Mouse (Mus musculus): Measurements from ENCODE around the gene Prp2. TPM values are rescaled to one million over a fixed set of nuclear protein-coding genes. Genes with fewer than 3 reads are reported as not detected.
"Not testable (repeated sequence)": the region's sequence is repeated elsewhere in the genome, so short reads cannot be mapped to it uniquely, and the experiment has no call there.

Prp2 gene
- not detected for total RNA-seq (2021)

- not testable (repeated sequence) for DNase-seq
Measured at GRCm38 (mm10) chr6:132595613-132596012, at the start of gene Prp2. TSS of gene Prp2 (plus strand) at chr6:132595913.

GRCm38 (mm10) chr6:132569509-132569908, 26.2 kb upstream of the Prp2 start, which contains the start of gene Prh1:
TSS of gene Prh1 (plus strand) at chr6:132569809.
- DNase-seq, result not testable (repeated sequence)

GRCm38 (mm10) chr6:132649399-132649798, 53.7 kb downstream of the Prp2 start:
- no peak for DNase-seq

Other genes starting within 250 kb of the Prp2 start
- gene Gm8882, start 231.8 kb upstream of the Prp2 start, total RNA-seq (2021), result not detected
- not detected for gene Prh1, start 26.1 kb upstream of the Prp2 start, total RNA-seq (2021)
- gene A630073D07Rik, start 55.6 kb downstream of the Prp2 start, total RNA-seq (2021), result not detected
- gene Tas2r120, start 61.0 kb downstream of the Prp2 start, total RNA-seq (2021), result not detected
- gene Tas2r121, start 105.1 kb downstream of the Prp2 start, total RNA-seq (2021), result not detected
- gene Tas2r122, start 116.0 kb downstream of the Prp2 start, total RNA-seq (2021), result not detected
- gene Tas2r115, start 142.1 kb downstream of the Prp2 start, total RNA-seq (2021), result not detected
- gene Tas2r124, start 158.8 kb downstream of the Prp2 start, total RNA-seq (2021), result not detected
- not detected for gene Tas2r102, start 166.2 kb downstream of the Prp2 start, total RNA-seq (2021)
- not detected for gene Tas2r136, start 182.2 kb downstream of the Prp2 start, total RNA-seq (2021)
- gene Tas2r117, start 206.9 kb downstream of the Prp2 start, total RNA-seq (2021), result not detected